Mouse (Mus musculus): ENCODE results near the gene Cckbr.

The Cckbr gene

GRCm38 (mm10) chr7:105425424-105426043, at the start of gene Cckbr:
Gene Cckbr, plus strand, starts transcription at chr7:105425731.
- no peak for DNase-seq (ENCODE audit: low read depth)

GRCm38 (mm10) chr7:105380329-105380728, 45.2 kb upstream of the Cckbr start:
- DNase-seq (ENCODE audit: low read depth) = peak; percentile 7

GRCm38 (mm10) chr7:105387696-105388095, 37.8 kb upstream of the Cckbr start:
- DNase-seq (ENCODE audit: low read depth) = peak; percentile 31

- DNase-seq (ENCODE audit: low read depth) = peak; percentile 24
Observed at GRCm38 (mm10) chr7:105390236-105390635, 35.3 kb upstream of the Cckbr start.

- no peak for DNase-seq (ENCODE audit: low read depth)
Observed at GRCm38 (mm10) chr7:105394606-105395005, 30.9 kb upstream of the Cckbr start.

- peak; percentile 11 for DNase-seq (ENCODE audit: low read depth)
Observed at GRCm38 (mm10) chr7:105395131-105395820, 30.3 kb upstream of the Cckbr start.

GRCm38 (mm10) chr7:105396126-105396525, 29.4 kb upstream of the Cckbr start:
- no peak for DNase-seq (ENCODE audit: low read depth)

- DNase-seq (ENCODE audit: low read depth) = peak; percentile 91
Observed at GRCm38 (mm10) chr7:105399058-105399934, 26.2 kb upstream of the Cckbr start.

- DNase-seq (ENCODE audit: low read depth) = peak; percentile 99
Observed at GRCm38 (mm10) chr7:105399935-105400624, 25.5 kb upstream of the Cckbr start, which contains the start of gene Fam160a2. Gene Fam160a2, minus strand, starts transcription at chr7:105400054.

- DNase-seq (ENCODE audit: low read depth) = no peak
Observed at GRCm38 (mm10) chr7:105404268-105404667, 21.3 kb upstream of the Cckbr start, which contains the start of gene Cnga4. Gene Cnga4, plus strand, starts transcription at chr7:105404568.

GRCm38 (mm10) chr7:105406322-105406721, 19.2 kb upstream of the Cckbr start:
- no peak for DNase-seq (ENCODE audit: low read depth)

GRCm38 (mm10) chr7:105411874-105412632, 13.5 kb upstream of the Cckbr start:
- peak; percentile 48 for DNase-seq (ENCODE audit: low read depth)

GRCm38 (mm10) chr7:105414385-105414784, 11.1 kb upstream of the Cckbr start:
- DNase-seq (ENCODE audit: low read depth) = no peak

GRCm38 (mm10) chr7:105416529-105416928, 9.0 kb upstream of the Cckbr start:
- no peak for DNase-seq (ENCODE audit: low read depth)

GRCm38 (mm10) chr7:105418106-105418505, 7.4 kb upstream of the Cckbr start:
- no peak for DNase-seq (ENCODE audit: low read depth)

GRCm38 (mm10) chr7:105420903-105421302, 4.6 kb upstream of the Cckbr start:
- no peak for DNase-seq (ENCODE audit: low read depth)

GRCm38 (mm10) chr7:105424368-105424767, 1.2 kb upstream of the Cckbr start:
- no peak for DNase-seq (ENCODE audit: low read depth)

GRCm38 (mm10) chr7:105426051-105426450, 520 bp downstream of the Cckbr start:
- no peak for DNase-seq (ENCODE audit: low read depth)

GRCm38 (mm10) chr7:105432058-105432457, 6.5 kb downstream of the Cckbr start:
- no peak for DNase-seq (ENCODE audit: low read depth)

GRCm38 (mm10) chr7:105433859-105434258, 8.3 kb downstream of the Cckbr start:
- DNase-seq (ENCODE audit: low read depth) = no peak

GRCm38 (mm10) chr7:105434798-105435197, 9.3 kb downstream of the Cckbr start:
- DNase-seq (ENCODE audit: low read depth) = no peak
